Mouse (Mus musculus) naive thymus-derived CD4-positive, alpha-beta T cell, adult 5 months (primary cell): Measurements from ENCODE around the gene Elobl. TPM values are rescaled to one million over a fixed set of nuclear protein-coding genes. Genes with fewer than 3 reads are reported as not detected.

Experiments used
- polyA plus RNA-seq: library from polyadenylated mRNA; unstranded; fragments of 100-300 nt; shearing (Covaris generic); gene quantifications from one replicate; pipeline ENCODE4 v1.2.1, GENCODE M21; 2017

The Elobl gene
- not detected for polyA plus RNA-seq

GRCm38 (mm10) chr11:88966881-88967361 lies at the start of gene Elobl:
TSS of gene Elobl (minus strand) at chr11:88966931.

GRCm38 (mm10) chr11:88998974-88999722 lies 32.4 kb upstream of the Elobl start, which contains the start of gene Trim25:
TSS of gene Trim25 (plus strand) at chr11:88999376.

GRCm38 (mm10) chr11:88970202-88970732 lies 3.5 kb upstream of the Elobl start, which contains the start of gene Coil:
TSS of gene Coil (plus strand) at chr11:88970252.

GRCm38 (mm10) chr11:88955217-88955969 lies 11.3 kb downstream of the Elobl start, which contains the start of gene Scpep1:
TSS of gene Scpep1 (minus strand) at chr11:88955465.

Other genes starting within 250 kb of the Elobl start
- gene Msi2, start 248.4 kb downstream of the Elobl start, polyA plus RNA-seq = 14.7 TPM
- gene Akap1, start 102.3 kb downstream of the Elobl start, polyA plus RNA-seq = 1.3 TPM
- 6.6 TPM for gene Scpep1, start 11.5 kb downstream of the Elobl start, polyA plus RNA-seq
- 15.3 TPM for gene Coil, start 3.3 kb upstream of the Elobl start, polyA plus RNA-seq
- gene Trim25, start 32.4 kb upstream of the Elobl start, polyA plus RNA-seq = 92.4 TPM
- gene Dgke, start 99.9 kb upstream of the Elobl start, polyA plus RNA-seq = 24.9 TPM
- not detected for gene Gm525, start 106.9 kb upstream of the Elobl start, polyA plus RNA-seq